Mouse (Mus musculus): ENCODE data around the gene Adcy9.

- TF ChIP-seq CTCF (IDR thresholded peaks at IDR 0.05; ENCODE audit: low read depth): no peak
- TF ChIP-seq EP300 (IDR thresholded peaks at IDR 0.05; ENCODE audit: low read depth): no peak
Observed at GRCm38 (mm10) chr16:4397636-4398035, 22.7 kb downstream of the Adcy9 start.
